Mouse (Mus musculus) forebrain, embryonic 11.5 days (tissue): ENCODE measurements around the gene Bean1. TPM values are rescaled to one million over a fixed set of nuclear protein-coding genes. Genes with fewer than 3 reads are reported as not detected.

Experiments
- ATAC-seq: fragments of 200-750 bp; cut with Nextera tagmentation; replicated peaks from 2 replicates; pipeline ENCODE4 v1.8.0; 2017; ENCODE audit warnings: moderate TSS enrichment; ENCODE audit not compliant: low FRiP score
- DNase-seq: peaks from one replicate; pipeline ENCODE4 v3.0.0-alpha.2; 2017; ENCODE audit warnings: low spot score
- H3K27ac ChIP-seq: fragments of 300-500 bp; sonication (generic); 2 replicates; pipeline ENCODE4 v1.5.1; 2014; ENCODE audit warnings: low read depth, low read length
- H3K27me3 ChIP-seq: fragments of 300-500 bp; sonication (generic); 2 replicates; pipeline ENCODE4 v1.6.1; 2014; ENCODE audit warnings: mild to moderate bottlenecking, low read length, mixed read lengths; ENCODE audit not compliant: control insufficient read depth, insufficient read depth
- H3K36me3 ChIP-seq: fragments of 300-500 bp; sonication (generic); 2 replicates; pipeline ENCODE4 v1.6.1; 2014; ENCODE audit warnings: mild to moderate bottlenecking, low read length, moderate library complexity, mixed read lengths; ENCODE audit not compliant: control insufficient read depth, insufficient read depth
- H3K4me1 ChIP-seq: fragments of 300-500 bp; sonication (generic); replicated peaks from 2 replicates; pipeline ENCODE4 v1.6.1; 2014; ENCODE audit warnings: low read length, mixed read lengths; ENCODE audit not compliant: control insufficient read depth, insufficient read depth
- H3K4me2 ChIP-seq: fragments of 300-500 bp; sonication (generic); 2 replicates; pipeline ENCODE4 v1.6.1; 2014; ENCODE audit warnings: low read depth, mild to moderate bottlenecking, low read length, moderate library complexity, mixed read lengths; ENCODE audit not compliant: severe bottlenecking
- H3K4me3 ChIP-seq: fragments of 300-500 bp; sonication (generic); 2 replicates; pipeline ENCODE4 v1.5.1; 2014; ENCODE audit warnings: low read depth, low read length
- H3K9ac ChIP-seq: fragments of 300-500 bp; sonication (generic); 2 replicates; pipeline ENCODE4 v1.6.1; 2014; ENCODE audit warnings: low read length
- H3K9me3 ChIP-seq: fragments of 300-500 bp; sonication (generic); 2 replicates; pipeline ENCODE4 v1.6.1; 2016; ENCODE audit warnings: low read length, mixed read lengths; ENCODE audit not compliant: control insufficient read depth
- WGBS: fragments of 180-500 bp; shearing (Covaris S2); extraction: QIAGEN DNeasy Blood & Tissue Kit; methylation state at CpG from one replicate; pipeline ENCODE4 v1.1.7; 2014; 5-methylcytosine and 5-hydroxymethylcytosine counted together
- polyA plus RNA-seq: library from polyadenylated mRNA; unstranded; fragments of >200 nt; fragmentation: Nextera tagmentation; extraction: Ambion mirVana; gene quantifications from 2 replicates; pipeline ENCODE4 v1.2.1, GENCODE M21; 2014

The Bean1 gene
- polyA plus RNA-seq, 1 experiment from 2014 or later = 0.16 TPM

- ATAC-seq (no peak), DNase-seq (no peak)
- H3K4me1 ChIP-seq = no peaks in the 10 kb centered on the region
- H3K4me3 ChIP-seq = no peak overlapping the region
- H3K36me3 ChIP-seq = peaks cover 2% of the 10 kb centered on the region; the same call in 1 of the 2 replicates
- no peaks in the 10 kb centered on the region for H3K27me3 ChIP-seq
- H3K4me2 ChIP-seq = no peak overlapping the region
- 90% methylated on average over 12 of the region's 12 CpGs for WGBS
- no peak overlapping the region for H3K9ac ChIP-seq
- no peak overlapping the region for H3K27ac ChIP-seq
- H3K9me3 ChIP-seq = no peaks in the 10 kb centered on the region
Measured at GRCm38 (mm10) chr8:104242038-104242644, 71.9 kb downstream of the Bean1 start.

GRCm38 (mm10) chr8:104246621-104247020 lies 76.4 kb downstream of the Bean1 start:
- H3K27ac ChIP-seq = no peak overlapping the region
- H3K27me3 ChIP-seq = no peaks in the 10 kb centered on the region
- no peak overlapping the region for H3K9ac ChIP-seq
- WGBS = 90% methylated on average over 4 of the region's 4 CpGs
- H3K9me3 ChIP-seq = no peaks in the 10 kb centered on the region
- no peak overlapping the region for H3K4me3 ChIP-seq
- DNase-seq = no peak
- no peak for ATAC-seq
- H3K4me1 ChIP-seq = peaks cover 7% of the 10 kb centered on the region
- H3K4me2 ChIP-seq = no peak overlapping the region
- H3K36me3 ChIP-seq = no peaks in the 10 kb centered on the region

- Histone ChIP-seq H3K4me2 (peak overlapping the region; percentile 72), H3K4me3 (peak overlapping the region; percentile 79), H3K27me3 (no peaks in the 10 kb centered on the region), H3K9ac (peak overlapping the region; percentile 71), H3K27ac (no peak overlapping the region), H3K36me3 (no peaks in the 10 kb centered on the region), H3K9me3 (no peaks in the 10 kb centered on the region), H3K4me1 (peaks cover 9% of the 10 kb centered on the region)
- DNase-seq (no peak), ATAC-seq (no peak)
- WGBS = 77% methylated on average over 22 of the region's 22 CpGs
Measured at GRCm38 (mm10) chr8:104247054-104247907, 77.0 kb downstream of the Bean1 start.

- Histone ChIP-seq H3K36me3 (no peaks in the 10 kb centered on the region), H3K9me3 (no peaks in the 10 kb centered on the region), H3K4me3 (peak overlapping the region; percentile 79), H3K9ac (peak overlapping the region; percentile 71), H3K27ac (no peak overlapping the region), H3K27me3 (no peaks in the 10 kb centered on the region), H3K4me2 (peak overlapping the region; percentile 72), H3K4me1 (peaks cover 9% of the 10 kb centered on the region)
- DNase-seq = no peak
- no peak for ATAC-seq
- WGBS = 3% methylated on average over 11 of the region's 11 CpGs
Measured at GRCm38 (mm10) chr8:104247908-104248275, 77.7 kb downstream of the Bean1 start.

GRCm38 (mm10) chr8:104248276-104248675 lies 78.0 kb downstream of the Bean1 start, which contains the start of gene Tk2:
TSS of gene Tk2 (minus strand) at chr8:104248558.
- peaks cover 9% of the 10 kb centered on the region for H3K4me1 ChIP-seq
- H3K27ac ChIP-seq = no peak within 1 kb of the TSS
- peak within 1 kb of the TSS; percentile 72 for H3K4me2 ChIP-seq
- H3K9me3 ChIP-seq = no peaks in the 10 kb centered on the region
- DNase-seq (peak; percentile 91), ATAC-seq (peak; percentile 88)
- WGBS = under 1% methylated on average over 28 of the region's 28 CpGs
- no peaks in the 10 kb centered on the region for H3K27me3 ChIP-seq
- peak within 1 kb of the TSS; percentile 71 for H3K9ac ChIP-seq
- H3K4me3 ChIP-seq = peak within 1 kb of the TSS; percentile 79
- no peaks in the 10 kb centered on the region for H3K36me3 ChIP-seq

GRCm38 (mm10) chr8:104249442-104249996 lies 79.3 kb downstream of the Bean1 start:
- Histone ChIP-seq H3K36me3 (no peaks in the 10 kb centered on the region), H3K4me2 (no peak overlapping the region), H3K4me1 (peaks cover 9% of the 10 kb centered on the region), H3K4me3 (no peak overlapping the region), H3K9ac (no peak overlapping the region), H3K27ac (no peak overlapping the region), H3K9me3 (no peaks in the 10 kb centered on the region), H3K27me3 (no peaks in the 10 kb centered on the region)
- WGBS = 86% methylated on average over 7 of the region's 7 CpGs
- DNase-seq = no peak
- ATAC-seq = no peak

- Histone ChIP-seq H3K9ac (peak within 1 kb of the TSS; percentile 74), H3K27me3 (no peaks in the 10 kb centered on the region), H3K4me3 (peak within 1 kb of the TSS; percentile 58), H3K4me1 (peaks cover 9% of the 10 kb centered on the region), H3K9me3 (no peaks in the 10 kb centered on the region), H3K4me2 (peak within 1 kb of the TSS; percentile 81), H3K27ac (peak within 1 kb of the TSS; percentile 62), H3K36me3 (no peaks in the 10 kb centered on the region)
- WGBS = 4% methylated on average over 41 of the region's 41 CpGs
- DNase-seq (peak; percentile 93), ATAC-seq (peak; percentile 85)
Measured at GRCm38 (mm10) chr8:104250439-104251367, 80.5 kb downstream of the Bean1 start, which contains the start of gene Cklf. TSS of gene Cklf (plus strand) at chr8:104250861.

GRCm38 (mm10) chr8:104251461-104251860 lies 81.2 kb downstream of the Bean1 start:
- DNase-seq = no peak
- Histone ChIP-seq H3K27ac (no peak overlapping the region), H3K9me3 (no peaks in the 10 kb centered on the region)

More at GRCm38 (mm10) chr8:104251461-104251860, 81.2 kb downstream of the Bean1 start:
- Histone ChIP-seq H3K4me2 (peak overlapping the region; percentile 81), H3K4me3 (peak overlapping the region; percentile 58), H3K36me3 (no peaks in the 10 kb centered on the region), H3K9ac (peak overlapping the region; percentile 74), H3K27me3 (no peaks in the 10 kb centered on the region), H3K4me1 (peaks cover 9% of the 10 kb centered on the region)
- 0% methylated on average over 7 of the region's 7 CpGs for WGBS
- ATAC-seq = peak; percentile 19
